Mouse (Mus musculus): Measurements from ENCODE around the gene A1cf.
A peak's percentile ranks its signal among the peaks of the same experiment; 100 is the strongest.

A1cf gene

DNA sequence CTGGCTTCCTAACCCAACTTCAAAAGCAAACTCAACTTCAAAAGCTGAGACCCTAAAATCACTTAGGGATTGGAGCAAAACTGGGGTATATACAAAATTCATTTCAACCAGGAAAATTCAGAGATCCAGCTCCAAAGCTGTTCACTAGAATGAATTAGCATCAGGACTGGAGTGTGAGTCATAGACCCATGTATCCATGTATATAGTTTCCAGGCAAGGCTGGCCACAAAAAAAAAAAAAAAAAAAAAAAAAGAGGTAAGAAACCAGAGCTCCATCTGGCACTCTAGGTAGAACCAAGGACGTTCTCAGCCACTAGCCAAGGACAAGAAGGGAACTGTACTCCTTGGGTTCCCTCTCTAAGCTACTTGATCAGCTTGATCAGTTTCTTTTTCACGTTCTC is 85.2 kb downstream of the A1cf start:
- DNase-seq (ENCODE audit: low spot score in 2 of 2), result no peak

DNA sequence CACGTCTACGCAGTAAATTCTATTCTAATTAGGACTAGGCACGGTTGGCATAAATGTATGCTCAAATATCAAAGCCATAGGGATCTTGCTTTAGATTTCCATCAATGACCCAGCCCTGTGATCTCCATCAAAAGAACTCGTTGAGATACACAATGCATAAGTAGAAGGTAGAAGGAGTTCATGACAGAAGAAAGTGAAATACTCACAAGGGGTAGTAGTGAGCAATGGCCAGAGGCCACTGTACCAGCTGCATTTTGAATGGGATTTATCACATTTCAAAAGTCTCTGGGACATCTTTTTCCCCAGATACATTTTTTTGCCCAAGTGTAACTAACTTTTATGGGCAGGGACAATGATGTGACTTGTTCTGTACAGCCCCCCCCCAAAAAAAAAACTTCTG is 85.7 kb downstream of the A1cf start:
- no peak for DNase-seq (ENCODE audit: low spot score in 2 of 2)

DNA sequence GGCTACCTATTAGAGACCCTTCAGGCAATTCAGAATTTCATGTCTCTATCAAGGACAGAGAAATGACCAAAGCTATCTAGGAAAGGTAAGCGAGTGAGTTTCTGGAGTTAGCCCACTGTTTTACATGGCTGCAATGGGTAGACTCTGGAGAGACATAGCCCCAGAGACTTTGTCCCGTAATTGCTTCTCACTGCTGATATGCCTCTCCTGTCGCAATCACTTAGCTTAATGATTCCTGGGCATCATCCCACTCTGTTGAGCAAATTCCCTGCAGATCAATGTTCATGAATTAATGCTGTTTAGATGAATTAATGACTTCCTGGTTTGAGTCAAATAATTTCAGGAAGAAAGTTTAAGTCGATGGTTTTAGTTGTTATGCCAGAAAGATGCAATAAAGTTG is 86.1 kb downstream of the A1cf start:
- no peak for DNase-seq (ENCODE audit: low spot score in 2 of 2)

DNA sequence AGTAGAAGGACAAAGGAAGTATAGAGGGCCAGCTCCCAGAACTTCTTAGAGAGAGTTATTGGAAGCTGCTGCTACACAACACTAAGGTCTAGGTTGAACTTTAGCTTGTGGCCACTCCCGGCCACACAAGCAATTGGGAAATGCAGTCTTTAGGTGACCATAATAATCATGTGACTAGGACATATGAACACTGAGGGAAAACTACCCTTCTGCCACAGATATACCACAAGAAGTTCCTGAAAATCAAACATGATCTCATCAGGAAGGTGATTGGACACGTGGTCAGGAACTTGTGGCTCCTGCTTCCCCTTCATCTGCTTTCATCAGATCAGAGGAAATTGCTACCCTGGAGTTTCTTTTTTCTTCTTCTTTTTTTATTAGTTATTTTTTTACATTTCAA is 87.8 kb downstream of the A1cf start:
- no peak for DNase-seq (ENCODE audit: low spot score in 2 of 2)

DNA sequence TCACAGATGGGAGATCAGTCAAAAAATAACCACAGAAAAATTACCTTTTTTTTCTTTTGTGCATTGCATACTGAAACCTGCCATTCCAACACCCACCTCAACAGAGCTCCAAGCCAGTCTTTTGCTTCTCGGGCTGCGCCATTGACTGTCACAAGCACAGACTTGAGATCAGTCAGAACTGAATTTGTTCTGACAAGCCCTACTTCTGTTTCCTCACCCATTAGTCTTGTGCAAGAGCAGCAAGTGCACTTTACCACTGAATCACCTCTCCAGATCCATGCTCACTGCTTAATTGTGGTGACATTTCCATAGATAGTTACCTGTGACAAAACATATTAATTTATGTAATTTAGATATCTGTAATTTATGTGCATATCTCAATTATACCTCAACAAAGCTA is 91.9 kb downstream of the A1cf start:
- DNase-seq (ENCODE audit: low spot score in 2 of 2), result no peak

DNA sequence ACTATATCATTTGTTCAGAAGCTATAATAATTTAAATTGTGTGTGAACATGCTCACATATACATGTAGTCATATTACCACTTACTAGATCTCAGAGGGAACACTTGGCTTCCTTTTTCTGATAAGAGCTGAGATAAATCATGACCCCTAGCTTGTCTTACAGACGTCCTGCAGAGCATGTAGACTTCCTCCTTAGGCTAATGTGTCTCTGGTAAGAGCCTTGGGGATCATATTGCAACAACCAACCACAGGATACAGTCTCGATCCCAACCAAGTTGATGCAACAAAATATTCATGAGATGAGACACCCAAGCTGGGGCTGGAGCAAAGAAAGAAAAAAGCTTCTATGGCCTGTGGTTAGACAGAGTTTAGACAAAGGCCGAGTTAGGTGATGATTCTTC is 94.6 kb downstream of the A1cf start:
- no peak for DNase-seq (ENCODE audit: low spot score in 2 of 2)

DNA sequence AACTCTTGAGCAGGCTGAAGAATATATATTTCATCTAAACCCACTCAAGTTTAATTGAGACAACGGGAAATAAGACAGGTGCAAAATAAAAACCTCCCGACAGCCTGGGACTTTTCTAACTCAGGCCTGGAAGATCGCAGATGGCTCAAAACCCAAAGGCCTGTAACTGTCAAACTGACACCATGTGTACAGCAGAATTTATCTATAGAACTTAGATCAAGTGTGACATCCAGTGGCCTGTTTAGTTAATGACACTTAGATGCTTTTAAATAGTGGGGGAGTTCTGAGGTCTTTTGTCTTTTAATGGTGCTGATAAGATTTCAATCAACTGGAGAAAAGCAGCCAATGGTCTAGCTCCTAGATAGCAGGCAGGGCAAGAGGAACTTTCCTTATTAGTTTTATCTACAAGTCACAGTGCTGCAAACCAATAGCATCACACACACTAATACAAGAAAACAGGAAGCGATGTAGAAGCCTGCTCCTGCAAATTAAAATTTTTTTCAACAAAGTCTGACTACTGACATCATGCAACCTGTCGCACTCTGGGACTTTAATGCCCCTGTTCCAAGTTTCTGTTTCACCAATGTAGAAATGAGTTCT is 99.5 kb downstream of the A1cf start:
- no peak for DNase-seq (ENCODE audit: low spot score in 2 of 2)

DNA sequence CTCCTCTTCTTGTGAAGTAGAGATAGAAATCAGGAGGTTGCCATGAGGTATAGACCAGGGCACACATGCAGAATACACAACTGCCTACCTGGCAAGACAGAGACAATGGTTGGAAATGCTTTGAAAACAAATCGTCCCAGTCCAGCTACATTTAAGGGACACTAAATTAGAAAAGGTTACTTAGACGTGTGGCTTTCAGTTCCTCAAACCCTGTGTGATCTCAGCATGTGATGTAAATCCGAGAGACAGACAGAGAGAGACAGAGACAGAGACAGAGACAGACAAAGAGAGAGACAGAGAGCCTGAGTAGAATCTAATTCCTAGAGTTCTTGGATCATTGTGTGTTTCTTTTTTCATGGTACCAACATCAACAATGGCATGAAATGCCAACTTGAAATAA is 102.8 kb downstream of the A1cf start:
- DNase-seq (ENCODE audit: low spot score in 2 of 2), result no peak

DNA sequence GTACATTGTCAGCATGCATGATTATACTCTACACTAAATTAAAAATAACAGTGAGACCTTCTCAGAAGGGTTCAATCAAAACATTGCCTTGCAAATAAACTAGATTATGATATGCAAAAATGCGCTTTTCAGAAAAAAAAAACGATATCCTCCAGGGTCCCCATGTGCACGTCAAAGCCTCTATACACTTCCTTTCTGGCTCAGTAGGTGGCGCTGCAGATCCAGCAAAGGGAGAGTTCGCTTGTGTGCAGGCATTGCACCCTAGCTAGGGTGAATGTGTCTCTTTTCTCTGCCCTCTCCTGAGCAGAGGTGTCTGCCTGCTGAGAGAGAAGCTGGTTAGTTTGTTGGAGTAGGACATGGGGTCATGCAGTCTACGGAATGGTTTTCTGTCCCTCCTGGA is 103.4 kb downstream of the A1cf start:
- DNase-seq (ENCODE audit: low spot score in 2 of 2), result peak; percentile 59 to 87

DNA sequence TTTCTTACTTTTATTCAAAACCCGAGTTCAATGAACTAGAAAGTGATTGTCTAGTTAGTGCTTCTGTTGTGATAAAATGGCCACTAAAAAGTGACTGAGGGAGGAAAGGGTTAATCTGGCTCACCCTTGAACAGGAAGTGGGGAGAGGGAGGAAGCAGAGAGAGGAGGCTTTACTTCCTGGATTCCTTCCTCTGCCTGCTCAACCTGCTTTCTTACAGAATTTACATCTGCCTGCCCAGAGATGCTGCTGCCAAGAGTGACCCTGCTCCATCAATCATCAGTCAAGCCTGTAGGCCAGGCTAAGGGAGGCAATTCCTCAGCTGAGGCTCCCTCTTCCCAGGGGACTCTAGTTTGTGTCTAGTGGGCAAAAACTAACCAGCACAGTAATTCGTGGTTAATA is 107.3 kb downstream of the A1cf start:
- DNase-seq (ENCODE audit: low spot score in 2 of 2), result no peak

DNA sequence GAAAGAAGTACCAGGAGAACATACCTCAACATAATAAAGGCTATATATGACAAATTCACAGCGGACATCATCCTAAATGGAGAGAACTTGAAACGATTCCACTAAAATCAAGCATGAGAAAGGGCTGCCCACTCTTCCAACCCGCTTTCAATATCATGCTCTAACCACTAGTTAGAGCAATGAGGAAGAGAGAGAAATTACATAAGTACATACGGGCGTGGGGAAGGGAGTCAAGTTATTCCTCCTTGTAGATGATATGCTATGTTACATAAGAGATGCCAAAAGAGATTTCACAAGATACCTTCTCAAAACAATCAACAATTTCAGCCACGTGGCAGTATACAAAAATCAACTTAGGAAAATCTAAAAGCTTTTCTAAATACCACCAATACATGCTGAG is 122.5 kb downstream of the A1cf start:
- no peak for DNase-seq (ENCODE audit: low spot score in 2 of 2)

DNA sequence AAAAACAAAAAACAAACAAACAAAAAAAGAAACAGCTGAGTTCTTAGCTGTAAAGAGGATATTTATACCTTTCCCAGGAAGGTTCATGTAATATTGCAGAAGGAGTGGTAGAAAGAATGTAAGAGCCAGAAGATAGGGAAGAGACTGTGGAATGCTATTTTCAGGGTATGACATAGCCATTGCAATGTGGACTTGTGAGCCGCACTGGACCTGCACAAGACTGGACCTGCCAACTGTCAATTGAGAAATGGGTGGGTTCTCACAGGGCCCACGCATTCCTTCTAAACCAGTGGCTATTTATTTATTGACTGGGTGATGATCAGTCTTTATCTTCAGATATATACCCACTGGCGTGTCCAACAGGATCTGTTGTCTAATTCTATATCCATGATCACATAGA is 128.4 kb downstream of the A1cf start:
- no peak for DNase-seq (ENCODE audit: low spot score in 2 of 2)

Measured in urinary bladder, postnatal 4 days (tissue).